Mouse (Mus musculus): ENCODE results near the gene Gpn2. TPM values are rescaled to one million over a fixed set of nuclear protein-coding genes. Genes with fewer than 3 reads are reported as not detected.
A peak's percentile ranks its signal among the peaks of the same experiment; 100 is the strongest.

Gene Gpn2
- polyA plus RNA-seq, 2 experiments = 10.0 to 15.2 TPM

DNA sequence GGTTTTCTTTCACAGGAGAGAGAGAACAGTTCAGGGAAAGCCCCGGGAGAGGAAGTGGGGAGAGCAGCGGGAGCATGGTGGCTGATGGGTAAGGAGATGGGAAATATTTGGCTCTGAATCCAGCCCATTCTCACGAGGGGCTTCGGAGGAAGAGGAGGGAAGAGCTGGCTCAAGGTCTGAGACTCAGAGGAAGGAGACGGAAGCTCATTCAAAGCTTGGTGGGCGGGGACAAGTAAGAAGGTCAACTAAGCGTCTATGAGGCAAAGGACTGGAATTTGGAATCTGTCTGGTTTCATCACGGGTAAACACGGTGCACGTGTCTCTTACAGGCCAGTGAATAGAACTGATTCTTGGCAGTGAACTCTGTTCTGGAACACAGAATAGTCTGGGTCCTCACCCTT, 14.1 kb upstream of the Gpn2 start:
- no peak for TF ChIP-seq EP300 (IDR thresholded peaks at IDR 0.05; ENCODE audit: low read depth)
- no peak for TF ChIP-seq CTCF (IDR thresholded peaks at IDR 0.05; ENCODE audit: low read depth)
- H3K9ac ChIP-seq (replicated peaks) = no peak overlapping the region
- no peaks in the 10 kb centered on the region for H3K27me3 ChIP-seq (ENCODE audit: control insufficient read depth, insufficient read depth, low read length)
- no peak for DNase-seq (ENCODE audit: low read depth in 3 of 3, low spot score in 3 of 3)
- peak overlapping the region; percentile 0; the same call in 1 of the 2 replicates for H3K4me2 ChIP-seq (ENCODE audit: low read depth)
- 32% methylated on average over 10 of the region's 10 CpGs for WGBS (ENCODE audit: insufficient replicate concordance)
- H3K36me3 ChIP-seq (replicated peaks; ENCODE audit: control insufficient read depth, insufficient read depth, low read depth) = no peaks in the 10 kb centered on the region
- H3K4me1 ChIP-seq (replicated peaks; ENCODE audit: control insufficient read depth in 2 of 2, insufficient read depth in 2 of 2, low read length in 1 of 2) = peaks cover 4 to 10% of the 10 kb centered on the region in 2 experiments; a peak in 3 of 4 replicates
- ATAC-seq (ENCODE audit: insufficient read depth) = peak; percentile 33; the same call in 1 of the 2 replicates
- no peaks in the 10 kb centered on the region for H3K9me3 ChIP-seq (ENCODE audit: control insufficient read depth, low read length)
- no peak overlapping the region for H3K4me3 ChIP-seq (ENCODE audit: insufficient read depth in 1 of 2, low read depth in 2 of 2, low read length in 2 of 2)
- H3K27ac ChIP-seq = no peak overlapping the region

DNA sequence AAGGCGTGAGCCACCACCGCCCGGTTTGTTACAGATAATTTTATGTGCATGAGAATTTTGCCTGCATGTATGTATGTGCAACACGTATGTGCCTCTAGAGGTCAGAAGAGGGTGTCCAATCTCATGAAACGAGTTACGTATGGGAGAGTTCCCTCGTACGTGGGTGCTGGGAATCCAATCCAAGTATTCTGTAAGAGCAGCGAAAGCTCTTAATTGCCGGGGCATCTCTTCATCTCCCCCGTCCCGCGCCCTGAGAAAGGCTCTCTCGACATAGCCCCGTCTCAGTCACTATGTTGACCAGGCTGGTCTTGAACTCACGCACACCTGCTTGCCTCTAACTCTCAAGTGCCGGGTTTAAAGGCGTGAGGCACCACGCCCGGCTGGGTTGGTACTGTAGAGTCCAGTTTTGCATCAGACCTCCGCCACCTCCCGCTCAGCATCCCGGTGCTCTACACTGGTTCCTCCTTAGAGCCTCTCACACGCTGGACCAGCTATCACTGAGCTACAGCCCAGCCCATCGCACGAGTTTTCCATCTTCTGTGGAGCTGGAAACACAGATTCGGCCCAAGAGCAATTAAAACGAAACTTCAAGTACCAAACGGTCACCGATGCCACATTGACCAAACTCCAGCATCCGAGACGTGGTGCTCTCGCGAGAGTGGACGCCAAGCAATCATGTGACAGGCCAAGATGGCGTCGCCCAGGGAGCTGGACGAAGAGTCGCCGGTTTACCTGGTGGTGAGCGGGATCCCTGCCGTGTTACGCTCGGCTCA, 9.9 kb upstream of the Gpn2 start, which contains the start of gene Gpatch3:
TSS of gene Gpatch3 (plus strand) at position 676 of the 773 bp plus-strand sequence.
- Histone ChIP-seq H3K4me3 (ENCODE audit: insufficient read depth in 1 of 2, low read depth in 2 of 2, low read length in 2 of 2) (peak within 1 kb of the TSS; percentile 89 to 95), H3K9me3 (ENCODE audit: control insufficient read depth, low read length) (no peaks in the 10 kb centered on the region), H3K36me3 (replicated peaks; ENCODE audit: control insufficient read depth, insufficient read depth, low read depth) (no peaks in the 10 kb centered on the region), H3K4me1 (replicated peaks; ENCODE audit: control insufficient read depth in 2 of 2, insufficient read depth in 2 of 2, low read length in 1 of 2) (peaks cover 8 to 14% of the 10 kb centered on the region in 2 experiments), H3K27me3 (ENCODE audit: control insufficient read depth, insufficient read depth, low read length) (no peaks in the 10 kb centered on the region), H3K4me2 (ENCODE audit: low read depth) (peak within 1 kb of the TSS; percentile 93), H3K9ac (replicated peaks) (peak within 1 kb of the TSS; percentile 86), H3K27ac (peak within 1 kb of the TSS; percentile 74)
- peak; percentile 86 for ATAC-seq (ENCODE audit: insufficient read depth)
- peak; percentile 86 to 90 (median 87) for DNase-seq (ENCODE audit: low read depth in 3 of 3, low spot score in 3 of 3)
- 2% methylated on average over 44 of the region's 44 CpGs for WGBS (ENCODE audit: insufficient replicate concordance)
- TF ChIP-seq EP300 (IDR thresholded peaks at IDR 0.05; ENCODE audit: low read depth) (peak; percentile 72), CTCF (IDR thresholded peaks at IDR 0.05; ENCODE audit: low read depth) (peak; percentile 36; the same call in 1 of the 2 replicates)

DNA sequence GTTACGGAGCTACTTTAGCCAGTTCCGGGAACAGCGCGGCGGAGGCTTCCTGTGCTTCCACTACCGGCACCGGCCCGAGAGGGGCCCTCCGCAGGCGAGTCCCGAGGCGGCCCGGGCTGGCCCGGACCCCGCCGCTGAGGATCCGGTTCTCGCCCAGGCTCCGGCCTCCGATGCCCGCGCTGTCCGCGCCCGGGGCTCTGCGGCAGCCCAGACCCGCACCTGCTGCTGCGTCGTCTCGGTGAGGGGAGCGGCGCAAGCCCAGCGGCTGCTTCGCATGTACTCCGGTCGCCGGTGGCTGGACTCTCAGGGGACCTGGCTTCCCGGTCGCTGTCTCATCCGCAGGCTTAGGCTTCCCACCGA, 9.3 kb upstream of the Gpn2 start:
- Histone ChIP-seq H3K4me1 (replicated peaks; ENCODE audit: control insufficient read depth in 2 of 2, insufficient read depth in 2 of 2, low read length in 1 of 2) (peaks cover 8 to 14% of the 10 kb centered on the region in 2 experiments), H3K27me3 (ENCODE audit: control insufficient read depth, insufficient read depth, low read length) (no peaks in the 10 kb centered on the region), H3K4me3 (ENCODE audit: insufficient read depth in 1 of 2, low read depth in 2 of 2, low read length in 2 of 2) (peak overlapping the region; percentile 89 to 95), H3K4me2 (ENCODE audit: low read depth) (peak overlapping the region; percentile 93), H3K9me3 (ENCODE audit: control insufficient read depth, low read length) (no peaks in the 10 kb centered on the region), H3K36me3 (replicated peaks; ENCODE audit: control insufficient read depth, insufficient read depth, low read depth) (no peaks in the 10 kb centered on the region), H3K27ac (peak overlapping the region; percentile 22; the same call in 1 of the 2 replicates), H3K9ac (replicated peaks) (peak overlapping the region; percentile 86)
- ATAC-seq (ENCODE audit: insufficient read depth) (peak; percentile 64), DNase-seq (ENCODE audit: low read depth in 3 of 3, low spot score in 3 of 3) (no peak)
- no peak for TF ChIP-seq CTCF (IDR thresholded peaks at IDR 0.05; ENCODE audit: low read depth)
- TF ChIP-seq EP300 (IDR thresholded peaks at IDR 0.05; ENCODE audit: low read depth) = no peak; the same call in 1 of the 2 replicates
- under 1% methylated on average over 41 of the region's 41 CpGs for WGBS (ENCODE audit: insufficient replicate concordance)

DNA sequence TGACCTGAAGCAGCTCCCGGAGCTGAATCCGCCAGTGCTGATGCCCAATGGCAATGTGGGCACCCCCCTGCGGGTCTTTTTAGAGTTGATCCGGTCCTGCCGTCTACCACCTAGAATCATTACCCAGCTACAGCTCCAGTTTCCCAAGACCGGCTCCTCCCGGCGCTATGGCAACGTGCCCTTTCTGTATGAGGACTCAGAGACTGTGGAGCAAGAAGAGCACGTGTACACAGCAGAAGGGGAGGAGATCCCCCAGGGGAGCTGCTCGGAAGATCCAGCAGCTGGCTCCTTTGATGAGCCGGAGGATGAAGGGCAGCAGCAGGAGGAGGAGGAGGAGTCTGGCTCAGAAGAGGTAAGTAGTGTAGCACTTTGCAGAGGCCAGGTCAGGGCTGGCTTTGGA, 6.2 kb upstream of the Gpn2 start:
- WGBS (ENCODE audit: insufficient replicate concordance) = 85% methylated on average over 12 of the region's 12 CpGs
- Histone ChIP-seq H3K27me3 (ENCODE audit: control insufficient read depth, insufficient read depth, low read length) (no peaks in the 10 kb centered on the region), H3K4me3 (ENCODE audit: insufficient read depth in 1 of 2, low read depth in 2 of 2, low read length in 2 of 2) (no peak overlapping the region), H3K36me3 (replicated peaks; ENCODE audit: control insufficient read depth, insufficient read depth, low read depth) (no peaks in the 10 kb centered on the region; the same call in none of the 2 replicates), H3K9ac (replicated peaks) (no peak overlapping the region), H3K4me1 (replicated peaks; ENCODE audit: control insufficient read depth in 2 of 2, insufficient read depth in 2 of 2, low read length in 1 of 2) (peaks cover 8 to 13% of the 10 kb centered on the region in 2 experiments), H3K27ac (no peak overlapping the region), H3K4me2 (ENCODE audit: low read depth) (no peak overlapping the region), H3K9me3 (ENCODE audit: control insufficient read depth, low read length) (no peaks in the 10 kb centered on the region)
- DNase-seq (ENCODE audit: low read depth in 3 of 3, low spot score in 3 of 3) (no peak), ATAC-seq (ENCODE audit: insufficient read depth) (no peak)
- TF ChIP-seq CTCF (IDR thresholded peaks at IDR 0.05; ENCODE audit: low read depth) = no peak
- TF ChIP-seq EP300 (IDR thresholded peaks at IDR 0.05; ENCODE audit: low read depth) = no peak

DNA sequence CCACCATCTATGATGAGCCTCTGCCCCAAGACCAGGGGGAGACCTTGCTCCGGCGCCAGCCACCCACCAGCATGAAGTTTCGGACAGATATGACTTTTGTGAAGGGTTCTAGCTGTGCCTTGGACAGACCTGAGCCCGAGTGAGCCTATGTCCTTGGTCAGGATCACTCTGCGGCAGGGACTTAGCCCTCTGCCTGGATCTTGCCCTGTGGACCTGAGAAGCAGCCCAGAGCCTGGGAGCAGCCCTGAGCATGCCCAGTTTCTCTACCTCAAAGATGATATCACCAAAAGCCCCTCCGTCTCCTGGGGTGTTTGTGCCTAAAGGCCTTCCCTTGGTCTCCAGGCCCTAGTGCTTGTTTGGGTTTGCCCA, 488 bp upstream of the Gpn2 start:
- H3K27me3 ChIP-seq (ENCODE audit: control insufficient read depth, insufficient read depth, low read length) = no peaks in the 10 kb centered on the region
- peaks cover 5 to 8% of the 10 kb centered on the region in 2 experiments; a peak in 3 of 4 replicates for H3K4me1 ChIP-seq (replicated peaks; ENCODE audit: control insufficient read depth in 2 of 2, insufficient read depth in 2 of 2, low read length in 1 of 2)
- no peaks in the 10 kb centered on the region; the same call in none of the 2 replicates for H3K36me3 ChIP-seq (replicated peaks; ENCODE audit: control insufficient read depth, insufficient read depth, low read depth)
- H3K9ac ChIP-seq (replicated peaks) = peak overlapping the region; percentile 64
- ATAC-seq (ENCODE audit: insufficient read depth) (peak; percentile 29; the same call in 1 of the 2 replicates), DNase-seq (ENCODE audit: low read depth in 3 of 3, low spot score in 3 of 3) (no peak)
- H3K27ac ChIP-seq = peak overlapping the region; percentile 11; the same call in 1 of the 2 replicates
- no peak for TF ChIP-seq CTCF (IDR thresholded peaks at IDR 0.05; ENCODE audit: low read depth)
- TF ChIP-seq EP300 (IDR thresholded peaks at IDR 0.05; ENCODE audit: low read depth) = no peak
- no peaks in the 10 kb centered on the region for H3K9me3 ChIP-seq (ENCODE audit: control insufficient read depth, low read length)
- peak overlapping the region; percentile 72 to 82 for H3K4me3 ChIP-seq (ENCODE audit: insufficient read depth in 1 of 2, low read depth in 2 of 2, low read length in 2 of 2)
- H3K4me2 ChIP-seq (ENCODE audit: low read depth) = peak overlapping the region; percentile 82
- 45% methylated on average over 6 of the region's 6 CpGs for WGBS (ENCODE audit: insufficient replicate concordance)
